ENCODE assay signal across 9 mouse cellular contexts in the genomic region with DNA sequence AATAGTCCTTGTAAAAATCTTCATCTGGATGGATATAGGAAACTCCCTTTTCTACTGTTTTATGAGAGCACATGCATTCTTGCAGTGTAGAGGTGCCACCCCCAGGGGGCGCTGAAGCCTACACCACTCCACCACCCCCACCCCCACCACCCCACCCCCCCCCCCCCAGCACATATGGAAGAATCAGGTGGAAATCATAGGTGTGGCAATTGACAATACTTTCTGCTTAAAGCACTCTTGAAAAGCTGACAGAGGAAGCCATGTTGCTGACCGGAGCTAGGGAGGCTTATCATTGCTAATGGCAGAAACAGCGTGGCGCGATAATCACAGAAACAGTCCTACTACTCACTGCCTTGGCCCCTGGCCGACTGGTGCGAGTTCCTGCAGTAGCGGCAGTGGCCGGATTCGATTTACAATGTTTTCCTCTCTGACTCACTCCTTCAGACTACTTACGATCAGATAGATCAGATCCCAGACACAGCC.
DNase-seq lines count a peak whose midpoint lies in the region; ATAC-seq lines count a peak whose summit lies in the region.
"Had no signal": no experiment of that assay in that cellular context is flagged by ENCODE, and none has a peak within 500 bp of the region (broad histone marks: within the 10 kb centered on the region; RNA-seq: fewer than 3 reads in every experiment).

No protein-coding gene starts in this region.

- no peaks in the 10 kb centered on the region for H3K36me3 ChIP-seq in heart, embryonic 16.5 days (ENCODE audit: control insufficient read depth, insufficient read depth)
- H3K36me3 ChIP-seq in limb, embryonic 15.5 days, result no peaks in the 10 kb centered on the region
- H3K36me3 ChIP-seq: G1E had no signal

- peak overlapping the region; percentile 61 for H3K4me2 ChIP-seq in heart, embryonic 16.5 days (ENCODE audit: low read depth, low read length)
- H3K4me2 ChIP-seq in limb, embryonic 15.5 days, result peak overlapping the region; percentile 26; the same call in 1 of the 2 replicates

- peak overlapping the region; percentile 37 for H3K27ac ChIP-seq in heart, embryonic 16.5 days (ENCODE audit: low read length)
- H3K27ac ChIP-seq in limb, embryonic 15.5 days, result peak overlapping the region; percentile 43; the same call in 1 of the 2 replicates

- ATAC-seq in heart, embryonic 16.5 days (replicated peaks; ENCODE audit: extremely low read depth, insufficient read depth, low FRiP score), result peak; percentile 66
- ATAC-seq in limb, embryonic 15.5 days (ENCODE audit: insufficient number of reproducible peaks, low FRiP score, low TSS enrichment, low read depth), result no peak

- DNase-seq in cerebellum, postnatal 14 days, result peak; percentile 27 to 56
- DNase-seq in cerebellum, adult 9-10 months, result no peak
- DNase-seq in 416B (ENCODE audit: low read depth), result peak; percentile 69
- DNase-seq in embryo, embryonic 11 days, result peak; percentile 31
- DNase-seq in testis, postnatal 10 days (ENCODE audit: low spot score), result peak; percentile 68
- no peak for DNase-seq in spleen, adult 18-20 months

- H3K27me3 ChIP-seq in heart, embryonic 16.5 days (ENCODE audit: control insufficient read depth, insufficient read depth, low read length), result no peaks in the 10 kb centered on the region
- no peaks in the 10 kb centered on the region for H3K27me3 ChIP-seq in limb, embryonic 15.5 days

- H3K9me3 ChIP-seq in heart, embryonic 16.5 days (replicated peaks; ENCODE audit: control insufficient read depth, low read length), result no peaks in the 10 kb centered on the region
- no peaks in the 10 kb centered on the region for H3K9me3 ChIP-seq in limb, embryonic 15.5 days
- H3K9me3 ChIP-seq: G1E had no signal

- peak overlapping the region; percentile 49; the same call in 1 of the 2 replicates for H3K9ac ChIP-seq in heart, embryonic 16.5 days (ENCODE audit: low read length)
- H3K9ac ChIP-seq in limb, embryonic 15.5 days, result no peak overlapping the region

- WGBS in heart, embryonic 16.5 days, result 10% methylated on average over 11 of the region's 11 CpGs
- 11% methylated on average over 11 of the region's 11 CpGs for WGBS in limb, embryonic 15.5 days

- H3K4me1 ChIP-seq in heart, embryonic 16.5 days (ENCODE audit: control insufficient read depth, insufficient read depth, low read length), result peaks cover 12% of the 10 kb centered on the region
- H3K4me1 ChIP-seq in limb, embryonic 15.5 days, result peaks cover 18% of the 10 kb centered on the region

- peak overlapping the region; percentile 40 for H3K4me3 ChIP-seq in heart, embryonic 16.5 days (ENCODE audit: low read length)
- H3K4me3 ChIP-seq in limb, embryonic 15.5 days, result peak overlapping the region; percentile 15; the same call in 1 of the 2 replicates

Comparison
In these comparisons a context has a peak if more than half of its experiments do, and no peak if none do; other contexts are left out.
1. DNase-seq: peak in cerebellum, postnatal 14 days (2 of 2), 416B (single experiment), embryo, embryonic 11 days (single experiment) and testis, postnatal 10 days (single experiment); none in cerebellum, adult 9-10 months (single experiment) and spleen, adult 18-20 months (0 of 2).